Mouse (Mus musculus) kidney, postnatal 0 days (tissue): Measurements from ENCODE around the gene Lpp. TPM values are rescaled to one million over a fixed set of nuclear protein-coding genes. Genes with fewer than 3 reads are reported as not detected.

Source experiments
- ATAC-seq: fragments of 200-750 bp; cut with Nextera tagmentation; replicated peaks from 2 replicates; pipeline ENCODE4 v1.8.0; 2017; ENCODE audit warnings: low read depth, moderate number of reproducible peaks, moderate TSS enrichment, moderate library complexity; ENCODE audit not compliant: low FRiP score
- DNase-seq: peaks from one replicate; pipeline ENCODE4 v3.0.0-alpha.2; 2016; ENCODE audit warnings: low spot score
- H3K27ac ChIP-seq: fragments of 300-500 bp; sonication (generic); 2 replicates; pipeline ENCODE4 v1.5.1; 2014; ENCODE audit warnings: mild to moderate bottlenecking
- H3K27me3 ChIP-seq: fragments of 300-500 bp; sonication (generic); 2 replicates; pipeline ENCODE4 v1.6.1; 2014; ENCODE audit warnings: low read length, mixed read lengths; ENCODE audit not compliant: insufficient read depth
- H3K36me3 ChIP-seq: fragments of 300-500 bp; sonication (generic); 2 replicates; pipeline ENCODE4 v1.6.1; 2014; ENCODE audit warnings: low read length, mixed read lengths; ENCODE audit not compliant: insufficient read depth
- H3K4me1 ChIP-seq: fragments of 300-500 bp; sonication (generic); replicated peaks from 2 replicates; pipeline ENCODE4 v1.6.1; 2014; ENCODE audit warnings: antibody characterized with exemption, low read length, mixed read lengths; ENCODE audit not compliant: insufficient read depth
- H3K4me2 ChIP-seq: fragments of 300-500 bp; sonication (generic); 2 replicates; pipeline ENCODE4 v1.6.1; 2014; ENCODE audit warnings: mild to moderate bottlenecking, low read length, moderate library complexity, mixed read lengths
- H3K4me3 ChIP-seq: fragments of 300-500 bp; sonication (generic); replicated peaks from 2 replicates; pipeline ENCODE4 v1.5.1; 2014; ENCODE audit warnings: low read depth, low read length
- H3K9ac ChIP-seq: fragments of 300-500 bp; sonication (generic); 2 replicates; pipeline ENCODE4 v1.6.1; 2014; ENCODE audit warnings: low read depth, low read length
- H3K9me3 ChIP-seq: fragments of 300-500 bp; sonication (generic); replicated peaks from 2 replicates; pipeline ENCODE4 v1.6.1; 2016; ENCODE audit warnings: low read length, inconsistent platforms, mixed read lengths
- CTCF ChIP-seq: IDR thresholded peaks from 2 replicates; pipeline ENCODE4 v1.5.1; 2016; ENCODE audit warnings: antibody characterized with exemption, low read depth, mild to moderate bottlenecking, moderate library complexity
- WGBS: fragments of 180-500 bp; shearing (Covaris S2); extraction: QIAGEN DNeasy Blood & Tissue Kit; methylation state at CpG from one replicate; pipeline ENCODE4 v1.1.7; 2014; 5-methylcytosine and 5-hydroxymethylcytosine counted together
- polyA plus RNA-seq: library from polyadenylated mRNA; unstranded; fragments of >200 nt; fragmentation: Nextera tagmentation; extraction: Ambion mirVana; gene quantifications from 2 replicates; pipeline ENCODE4 v1.2.1, GENCODE M21; 2015

Gene Lpp
- polyA plus RNA-seq, 1 experiment from 2014 or later: 32.9 TPM

DNA sequence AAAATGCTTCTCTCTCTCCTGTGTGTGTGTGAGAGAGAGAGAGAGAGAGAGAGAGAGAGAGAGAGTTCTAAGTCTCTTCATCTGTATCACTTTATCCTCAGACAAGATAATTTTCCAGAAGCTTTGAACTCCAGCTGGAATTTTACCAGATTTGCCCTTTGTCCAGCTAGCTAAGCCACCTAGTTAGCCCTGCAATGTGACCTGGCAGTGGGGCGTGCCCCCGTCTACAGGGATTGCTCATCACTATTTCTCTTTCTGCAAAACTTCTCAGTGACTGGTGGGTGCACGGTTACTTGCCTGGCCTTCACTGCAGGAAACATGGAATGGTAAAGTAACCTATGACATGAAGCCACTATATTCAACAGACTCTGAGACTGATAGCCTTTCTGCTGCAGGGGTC, 174.8 kb downstream of the Lpp start:
- ATAC-seq (no peak), DNase-seq (no peak)
- Histone ChIP-seq H3K27ac (no peak overlapping the region), H3K9me3 (no peaks in the 10 kb centered on the region), H3K4me1 (0 out of 2 replicates have a peak, but pooled peaks cover 3% of the 10 kb centered on the region), H3K4me2 (no peak overlapping the region), H3K9ac (no peak overlapping the region), H3K4me3 (no peak overlapping the region), H3K36me3 (no peaks in the 10 kb centered on the region), H3K27me3 (no peaks in the 10 kb centered on the region)
- TF ChIP-seq CTCF: no peak
- 39% methylated on average over 3 of the region's 3 CpGs for WGBS

DNA sequence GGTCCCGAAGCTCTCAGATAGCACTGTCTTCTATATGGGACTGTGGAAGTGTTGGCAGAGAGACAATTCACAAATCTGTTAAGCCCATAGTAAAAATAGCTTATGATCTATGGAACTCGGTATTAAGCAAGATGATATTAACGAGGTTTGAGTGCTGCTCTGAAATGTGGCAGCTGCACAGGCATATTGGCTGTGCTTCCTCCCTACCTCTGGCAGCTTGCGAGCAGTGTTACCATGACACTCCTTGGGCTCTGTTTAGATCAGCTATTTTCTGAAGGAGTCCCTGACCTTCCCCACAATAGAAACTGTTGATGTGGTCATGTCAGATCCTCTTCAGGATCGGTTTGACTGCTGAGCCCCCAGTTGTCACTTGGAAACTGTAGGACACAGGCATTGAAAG, 176.4 kb downstream of the Lpp start:
- Histone ChIP-seq H3K4me3 (no peak overlapping the region), H3K36me3 (no peaks in the 10 kb centered on the region), H3K27ac (no peak overlapping the region), H3K9me3 (no peaks in the 10 kb centered on the region), H3K4me1 (0 out of 2 replicates have a peak, but pooled peaks cover 3% of the 10 kb centered on the region), H3K27me3 (no peaks in the 10 kb centered on the region), H3K9ac (no peak overlapping the region), H3K4me2 (no peak overlapping the region)
- ATAC-seq (no peak), DNase-seq (no peak)
- TF ChIP-seq CTCF: no peak
- WGBS: 81% methylated on average over 5 of the region's 5 CpGs

DNA sequence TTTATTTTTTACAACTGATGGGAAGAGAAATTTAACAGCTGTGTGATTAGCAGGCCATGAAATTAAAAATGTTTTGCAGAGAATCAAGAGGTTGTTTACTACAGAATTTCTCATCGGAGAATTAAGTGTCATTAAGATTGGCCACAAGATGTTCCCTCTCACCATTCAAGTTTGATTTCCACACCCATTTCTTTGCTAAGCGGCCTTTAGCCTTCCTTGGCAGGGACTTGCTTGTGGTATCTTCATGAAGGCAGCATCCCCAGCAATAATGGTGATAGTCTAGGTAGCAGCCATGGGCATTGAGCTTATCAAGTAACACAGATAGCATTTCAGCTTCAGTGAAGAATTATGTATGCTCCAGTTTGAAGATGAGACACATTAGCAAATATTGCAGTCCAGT, 183.7 kb downstream of the Lpp start:
- DNase-seq: no peak

DNA sequence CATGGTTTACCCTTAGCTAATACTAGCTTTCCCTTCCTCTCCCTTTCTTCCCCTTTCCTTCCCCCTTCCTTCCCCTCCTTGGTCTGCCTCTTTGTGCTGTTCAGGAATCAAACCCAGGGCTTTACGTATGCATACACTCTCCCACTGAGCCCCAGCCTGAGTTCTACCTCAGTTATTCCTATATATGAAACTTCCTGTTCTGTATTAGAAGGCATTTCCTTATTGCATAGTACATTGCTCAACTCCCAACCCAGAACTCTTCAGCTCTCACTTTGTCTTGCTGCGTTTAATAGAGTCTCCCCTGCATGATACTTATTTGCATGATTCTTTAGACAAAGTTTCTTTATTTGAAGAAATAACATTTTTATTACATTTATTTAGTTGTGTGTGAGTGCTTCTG, 184.5 kb downstream of the Lpp start:
- no peaks in the 10 kb centered on the region for H3K4me1 ChIP-seq
- DNase-seq (no peak), ATAC-seq (no peak)
- H3K36me3 ChIP-seq: no peaks in the 10 kb centered on the region
- no peak for TF ChIP-seq CTCF
- no peak overlapping the region for H3K9ac ChIP-seq
- H3K4me2 ChIP-seq: no peak overlapping the region
- 90% methylated on average over 2 of the region's 2 CpGs for WGBS
- H3K27me3 ChIP-seq: no peaks in the 10 kb centered on the region
- H3K9me3 ChIP-seq: no peaks in the 10 kb centered on the region
- H3K4me3 ChIP-seq: no peak overlapping the region
- no peak overlapping the region for H3K27ac ChIP-seq

More for the DNA sequence above, 183.7 kb downstream of the Lpp start:
- no peak overlapping the region for H3K4me2 ChIP-seq
- H3K27ac ChIP-seq: no peak overlapping the region
- no peaks in the 10 kb centered on the region for H3K9me3 ChIP-seq
- no peaks in the 10 kb centered on the region for H3K27me3 ChIP-seq
- no peak for TF ChIP-seq CTCF
- no peak overlapping the region for H3K4me3 ChIP-seq
- 82% methylated on average over 2 of the region's 2 CpGs for WGBS
- no peaks in the 10 kb centered on the region for H3K36me3 ChIP-seq
- no peak for ATAC-seq
- no peak overlapping the region for H3K9ac ChIP-seq
- no peaks in the 10 kb centered on the region for H3K4me1 ChIP-seq

DNA sequence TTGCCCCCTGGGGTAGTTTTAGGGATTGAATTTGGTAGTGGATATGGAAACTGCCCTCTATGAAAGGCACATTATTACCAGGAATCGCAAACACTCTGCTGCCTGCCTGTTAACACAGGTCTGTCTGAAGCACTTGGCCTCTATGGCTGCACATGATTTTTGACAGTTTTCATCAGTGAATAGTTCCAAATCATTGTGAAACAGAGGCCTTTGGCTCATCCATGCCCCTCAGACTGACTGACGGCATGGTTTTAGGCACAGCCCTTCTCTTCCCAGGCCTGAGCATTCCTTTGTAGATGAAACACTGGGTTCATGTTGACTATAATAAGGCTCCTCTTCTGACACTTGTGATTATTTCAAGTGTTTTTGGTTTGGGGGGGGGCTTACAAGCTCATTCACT, 189.5 kb downstream of the Lpp start:
- DNase-seq: no peak
- 98% methylated on average over 2 of the region's 2 CpGs for WGBS
- ATAC-seq: no peak
- Histone ChIP-seq H3K36me3 (no peaks in the 10 kb centered on the region), H3K4me1 (no peaks in the 10 kb centered on the region), H3K9ac (no peak overlapping the region), H3K27ac (no peak overlapping the region), H3K9me3 (no peaks in the 10 kb centered on the region), H3K4me2 (no peak overlapping the region), H3K27me3 (no peaks in the 10 kb centered on the region), H3K4me3 (no peak overlapping the region)
- TF ChIP-seq CTCF: no peak

DNA sequence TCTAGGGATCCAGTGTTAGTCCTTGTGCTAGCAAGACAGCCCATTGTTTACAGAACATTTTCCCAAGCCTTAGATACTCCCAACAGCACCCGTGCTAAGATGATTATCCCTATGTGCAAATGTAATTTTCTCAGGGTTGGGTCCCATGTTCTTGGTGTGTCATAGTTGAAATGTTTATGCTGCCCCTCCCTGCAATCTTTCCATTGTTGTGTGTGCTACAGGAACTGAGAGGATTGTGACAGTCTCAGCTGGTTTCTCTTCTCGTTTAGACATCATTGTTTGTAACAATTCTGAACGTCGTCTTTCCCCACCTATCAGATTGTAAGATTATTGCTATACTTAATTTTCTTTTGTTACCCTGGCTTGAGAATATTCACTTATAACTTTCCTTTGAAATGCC, 200.2 kb downstream of the Lpp start:
- H3K27me3 ChIP-seq: no peaks in the 10 kb centered on the region
- no peak overlapping the region for H3K4me2 ChIP-seq
- H3K9me3 ChIP-seq: no peaks in the 10 kb centered on the region
- no peak overlapping the region for H3K9ac ChIP-seq
- no peaks in the 10 kb centered on the region for H3K4me1 ChIP-seq
- no peak overlapping the region for H3K4me3 ChIP-seq
- WGBS: 79% methylated on average over 4 of the region's 4 CpGs
- no peak overlapping the region for H3K27ac ChIP-seq
- TF ChIP-seq CTCF: no peak
- ATAC-seq (no peak), DNase-seq (no peak)
- no peaks in the 10 kb centered on the region for H3K36me3 ChIP-seq

DNA sequence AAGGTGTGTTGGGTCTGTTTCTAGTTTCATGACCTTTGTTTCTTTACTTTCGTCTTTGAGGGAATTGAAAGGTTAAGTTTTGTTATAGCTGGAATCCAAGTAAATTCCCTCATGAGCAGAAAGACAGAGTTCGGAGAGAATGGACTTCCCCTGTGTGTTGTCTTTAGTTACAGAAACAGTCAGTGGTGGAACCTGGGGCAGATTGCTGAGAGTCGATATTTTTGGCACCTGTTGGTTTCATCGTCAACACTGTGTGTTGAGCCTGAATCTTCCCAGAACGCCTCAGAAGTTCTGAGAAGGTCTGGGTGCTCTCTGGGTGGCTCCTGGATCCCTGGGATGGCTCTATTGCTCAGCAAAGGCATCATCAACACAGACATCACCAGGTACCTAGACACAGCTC, 201.2 kb downstream of the Lpp start:
- ATAC-seq: no peak

More for the DNA sequence above, 201.2 kb downstream of the Lpp start:
- Histone ChIP-seq H3K4me1 (no peaks in the 10 kb centered on the region), H3K4me2 (no peak overlapping the region), H3K4me3 (no peak overlapping the region), H3K9me3 (no peaks in the 10 kb centered on the region), H3K27ac (no peak overlapping the region), H3K36me3 (no peaks in the 10 kb centered on the region), H3K27me3 (no peaks in the 10 kb centered on the region), H3K9ac (no peak overlapping the region)
- no peak for DNase-seq
- WGBS: 84% methylated on average over 5 of the region's 5 CpGs
- no peak for TF ChIP-seq CTCF
